Mouse (Mus musculus) bone marrow macrophage, adult 2 months (primary cell): ENCODE results near the gene Syn3.

Experiments used
- CTCF ChIP-seq: IDR thresholded peaks from 2 replicates; pipeline ENCODE4 v1.5.1; 2012; ENCODE audit warnings: low read depth, mild to moderate bottlenecking, low read length, moderate library complexity
- POLR2A ChIP-seq: IDR thresholded peaks from 2 replicates; pipeline ENCODE4 v1.6.1; 2012; ENCODE audit warnings: mild to moderate bottlenecking, low read depth, low read length, borderline replicate concordance

- no peak for TF ChIP-seq POLR2A
- TF ChIP-seq CTCF, result no peak
Measured at GRCm38 (mm10) chr10:86067911-86068310, 430.8 kb downstream of the Syn3 start.
